Mouse (Mus musculus) pancreas, adult 10 weeks (tissue): ENCODE results near the gene Cyth4. TPM values are rescaled to one million over a fixed set of nuclear protein-coding genes. Genes with fewer than 3 reads are reported as not detected.

Source experiments
- polyA plus RNA-seq: library from polyadenylated mRNA; stranded (reverse); fragments of 350-450 nt; fragmentation: Illumina TruSeq; extraction: RNeasy Lipid Tissue Mini Kit (QIAGEN cat#74804); gene quantifications from one replicate; pipeline ENCODE4 v1.2.3, GENCODE M21; 2015; ENCODE audit warnings: low read depth, low replicate concordance; ENCODE audit not compliant: insufficient read depth

Gene Cyth4
- polyA plus RNA-seq = 4.9 TPM

DNA sequence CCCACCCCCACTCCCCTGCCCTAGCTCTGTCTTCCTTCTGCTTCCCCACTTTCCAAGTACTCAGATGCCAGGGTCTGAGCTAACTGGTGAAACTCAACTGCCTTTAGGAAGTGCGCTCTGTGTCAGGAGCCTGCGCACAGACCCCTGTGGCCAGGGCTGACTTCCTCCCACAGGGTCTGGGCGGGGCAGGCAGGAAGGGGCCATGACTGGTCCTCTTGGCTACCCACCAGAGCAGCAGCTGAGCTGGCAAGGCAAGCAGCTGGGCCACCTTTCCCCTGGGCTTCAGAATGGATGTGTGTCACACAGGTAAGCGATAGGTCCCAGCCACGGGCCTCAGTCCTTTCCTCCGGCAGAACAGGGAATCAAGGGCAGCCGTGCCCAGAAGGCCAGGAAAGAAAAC, at the start of gene Cyth4:
Gene Cyth4 (plus strand): TSS at position 134 of the 400 bp plus-strand sequence.

DNA sequence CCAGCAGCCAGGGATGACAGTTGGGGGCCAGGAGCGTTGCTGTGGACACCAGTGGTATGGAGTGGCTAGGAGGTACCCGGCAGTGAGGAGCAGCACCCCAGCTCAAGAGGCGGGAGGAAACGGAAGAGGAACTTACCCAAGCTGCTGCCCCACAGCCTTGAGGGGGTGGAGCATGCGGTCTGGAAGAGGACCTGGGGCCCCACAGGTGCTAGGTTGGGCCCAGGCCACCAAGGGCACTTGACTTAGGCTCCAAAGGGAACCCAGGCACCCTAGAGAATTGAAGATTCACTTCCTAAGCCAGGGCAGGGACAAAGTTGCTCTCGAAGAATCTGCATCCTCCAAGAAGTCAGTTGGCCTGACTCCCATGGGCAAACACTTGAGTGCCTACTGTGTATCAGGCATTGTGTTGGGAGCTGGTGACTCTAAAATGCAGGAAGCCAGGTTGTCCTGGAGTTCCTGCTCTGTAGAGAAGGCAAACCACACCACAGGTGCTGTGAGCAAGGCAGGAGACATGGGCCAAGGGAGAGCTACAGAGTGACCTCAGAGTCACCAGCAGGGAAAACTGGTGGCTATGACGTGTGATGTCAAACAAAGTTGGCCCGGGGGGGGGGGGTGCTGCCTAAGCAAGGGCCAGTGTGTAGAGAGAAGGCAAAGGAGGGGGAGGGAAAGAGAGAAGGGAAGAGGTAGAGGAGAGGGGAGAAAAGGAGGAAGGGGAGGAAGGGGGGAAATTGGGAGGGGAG, 24.0 kb upstream of the Cyth4 start, which contains the start of gene Rac2:
Gene Rac2 (minus strand): TSS at position 126 of the 740 bp plus-strand sequence.

Other genes starting within 250 kb of the Cyth4 start
- gene Tex33, start 201.1 kb upstream of the Cyth4 start, polyA plus RNA-seq = not detected
- gene Tst, start 191.1 kb upstream of the Cyth4 start, polyA plus RNA-seq = 10.8 TPM
- 10.4 TPM for gene Mpst, start 190.6 kb upstream of the Cyth4 start, polyA plus RNA-seq
- 13.0 TPM for gene Kctd17, start 168.5 kb upstream of the Cyth4 start, polyA plus RNA-seq
- gene Tmprss6, start 128.4 kb upstream of the Cyth4 start, polyA plus RNA-seq = 0.42 TPM
- not detected for gene Il2rb, start 101.8 kb upstream of the Cyth4 start, polyA plus RNA-seq
- gene C1qtnf6, start 65.6 kb upstream of the Cyth4 start, polyA plus RNA-seq = 3.3 TPM
- 3.4 TPM for gene Sstr3, start 52.4 kb upstream of the Cyth4 start, polyA plus RNA-seq
- gene Rac2, start 24.3 kb upstream of the Cyth4 start, polyA plus RNA-seq = 2.2 TPM
- not detected for gene Elfn2, start 121.7 kb downstream of the Cyth4 start, polyA plus RNA-seq
- 5.7 TPM for gene Mfng, start 176.4 kb downstream of the Cyth4 start, polyA plus RNA-seq
- gene Card10, start 206.0 kb downstream of the Cyth4 start, polyA plus RNA-seq = 11.2 TPM
- gene Cdc42ep1, start 245.6 kb downstream of the Cyth4 start, polyA plus RNA-seq = 26.1 TPM